In the genomic region with DNA sequence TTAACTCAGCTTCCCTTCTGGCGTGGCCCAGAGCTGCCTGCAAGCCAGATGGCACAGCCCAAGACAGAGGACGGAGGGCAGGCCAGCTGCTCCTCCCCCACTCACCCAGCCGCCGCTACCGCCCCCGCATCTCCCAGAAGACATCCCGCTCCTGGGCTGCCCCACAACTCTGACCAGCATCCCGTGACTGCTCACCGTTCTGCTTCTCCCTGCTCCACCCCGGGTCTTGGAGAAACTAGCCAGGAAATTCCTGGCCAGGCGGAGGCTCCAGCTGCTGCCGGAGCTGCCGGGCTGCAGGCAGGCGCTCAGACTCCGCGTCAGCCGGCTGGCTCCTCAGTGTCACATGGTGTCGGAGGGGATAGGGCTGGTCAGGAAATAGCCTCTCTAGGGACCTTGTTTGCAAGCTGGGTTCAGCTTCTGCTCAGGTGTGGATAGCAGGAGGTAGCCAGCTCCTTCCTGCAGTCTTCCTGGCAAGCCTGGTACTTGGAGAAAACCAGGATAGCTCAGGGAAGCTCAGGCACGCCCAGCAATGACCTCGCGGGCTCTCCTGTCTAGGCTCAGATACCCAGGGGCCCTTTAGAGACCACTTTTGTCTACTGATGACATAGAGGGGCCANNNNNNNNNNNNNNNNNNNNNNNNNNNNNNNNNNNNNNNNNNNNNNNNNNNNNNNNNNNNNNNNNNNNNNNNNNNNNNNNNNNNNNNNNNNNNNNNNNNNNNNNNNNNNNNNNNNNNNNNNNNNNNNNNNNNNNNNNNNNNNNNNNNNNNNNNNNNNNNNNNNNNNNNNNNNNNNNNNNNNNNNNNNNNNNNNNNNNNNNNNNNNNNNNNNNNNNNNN, we compare ENCODE assay signal across 8 mouse cellular contexts. TPM values are rescaled to one million over a fixed set of nuclear protein-coding genes. Genes with fewer than 3 reads are reported as not detected.
A peak's percentile ranks its signal among the peaks of the same experiment; 100 is the strongest.
DNase-seq lines count a peak whose midpoint lies in the region; ATAC-seq and TF ChIP-seq lines count a peak whose summit lies in the region.

A gene (minus strand): TSS at position 505 of the 834 bp plus-strand sequence.

- DNase-seq in G1E (ENCODE audit: low spot score): peak; percentile 41
- DNase-seq in cerebellum, adult 9-10 months: peak; percentile 32
- DNase-seq in frontal cortex, postnatal 10 days (ENCODE audit: low spot score in 2 of 2): peak; percentile 65 to 80
- DNase-seq in hindbrain, embryonic 11.5 days (ENCODE audit: low spot score): peak; percentile 78
- DNase-seq in layer of hippocampus, adult 9-10 months (ENCODE audit: low spot score): peak; percentile 20
- peak; percentile 87 for DNase-seq in lung, embryonic 14.5 days
- peak; percentile 74 for DNase-seq in ovary, adult 18-20 months (ENCODE audit: low spot score)
- DNase-seq in thymus, adult 18-20 months: peak; percentile 58 to 64

- peaks cover 18% of the 10 kb centered on the region for H3K4me1 ChIP-seq in G1E (ENCODE audit: insufficient read depth, low read depth, low read length)
- 0 out of 2 replicates have a peak, but pooled peaks cover 7% of the 10 kb centered on the region for H3K4me1 ChIP-seq in hindbrain, embryonic 11.5 days (replicated peaks; ENCODE audit: control insufficient read depth, insufficient read depth, low read length)
- H3K4me1 ChIP-seq in lung, embryonic 14.5 days (ENCODE audit: insufficient read depth): peaks cover 4% of the 10 kb centered on the region; the same call in 1 of the 2 replicates

- no peaks in the 10 kb centered on the region for H3K9me3 ChIP-seq in G1E (replicated peaks)
- H3K9me3 ChIP-seq in hindbrain, embryonic 11.5 days (ENCODE audit: control insufficient read depth, low read length): no peaks in the 10 kb centered on the region
- no peaks in the 10 kb centered on the region for H3K9me3 ChIP-seq in lung, embryonic 14.5 days (ENCODE audit: low read depth, low read length)

- WGBS in hindbrain, embryonic 11.5 days: 4% methylated on average over 15 of the region's 21 CpGs
- WGBS in lung, embryonic 14.5 days: 3% methylated on average over 21 of the region's 21 CpGs

- H3K36me3 ChIP-seq in G1E (replicated peaks): no peaks in the 10 kb centered on the region
- H3K36me3 ChIP-seq in hindbrain, embryonic 11.5 days (ENCODE audit: control insufficient read depth, insufficient read depth, low read length): no peaks in the 10 kb centered on the region
- no peaks in the 10 kb centered on the region for H3K36me3 ChIP-seq in lung, embryonic 14.5 days (ENCODE audit: insufficient read depth)

- H3K27me3 ChIP-seq in G1E (ENCODE audit: insufficient read depth, low read length): peaks cover 42% of the 10 kb centered on the region
- no peaks in the 10 kb centered on the region for H3K27me3 ChIP-seq in hindbrain, embryonic 11.5 days (ENCODE audit: control insufficient read depth, insufficient read depth, low read length)
- H3K27me3 ChIP-seq in lung, embryonic 14.5 days (ENCODE audit: insufficient read depth, low read length): no peaks in the 10 kb centered on the region

- H3K4me3 ChIP-seq in G1E (ENCODE audit: low read depth, low read length): no peak within 1 kb of the TSS; the same call in 1 of the 2 replicates
- H3K4me3 ChIP-seq in hindbrain, embryonic 11.5 days (ENCODE audit: low read depth, low read length): peak within 1 kb of the TSS; percentile 36
- H3K4me3 ChIP-seq in lung, embryonic 14.5 days (ENCODE audit: low read depth, low read length): peak within 1 kb of the TSS; percentile 38

- peak within 1 kb of the TSS; percentile 67 for H3K27ac ChIP-seq in hindbrain, embryonic 11.5 days (ENCODE audit: low read depth, low read length)
- peak within 1 kb of the TSS; percentile 42; the same call in 1 of the 2 replicates for H3K27ac ChIP-seq in lung, embryonic 14.5 days (ENCODE audit: low read depth)

- H3K4me2 ChIP-seq in hindbrain, embryonic 11.5 days (replicated peaks; ENCODE audit: low read depth, low read length): peak within 1 kb of the TSS; percentile 67
- peak within 1 kb of the TSS; percentile 65 for H3K4me2 ChIP-seq in lung, embryonic 14.5 days

- peak within 1 kb of the TSS; percentile 59 for H3K9ac ChIP-seq in hindbrain, embryonic 11.5 days (ENCODE audit: low read depth, low read length)
- peak within 1 kb of the TSS; percentile 37 for H3K9ac ChIP-seq in lung, embryonic 14.5 days

- no peak for TF ChIP-seq CTCF in G1E (IDR thresholded peaks at IDR 0.05; ENCODE audit: low read depth, low read length)
- no peak for TF ChIP-seq CTCF in lung, embryonic 14.5 days (IDR thresholded peaks at IDR 0.05; ENCODE audit: low read depth)

- ATAC-seq in G1E (ENCODE audit: extremely low read depth, insufficient number of reproducible peaks, low FRiP score, poor library complexity, severe bottlenecking): no peak
- ATAC-seq in hindbrain, embryonic 11.5 days (ENCODE audit: low FRiP score): peak; percentile 94
- ATAC-seq in lung, embryonic 14.5 days (ENCODE audit: insufficient read depth): peak; percentile 94

RNA-seq across cellular contexts. Expression of the gene that starts here (rescaled TPM):
- total RNA-seq in G1E (2014; fragmentation: Nextera tagmentation): not detected in 2 replicates
- under 0.01 TPM in 1 of 2 replicates, not detected in the other for total RNA-seq in G1E (2017)
- polyA plus RNA-seq in G1E (2012): not detected in 2 replicates
- 3.0 and 3.2 TPM in 2 replicates for polyA plus RNA-seq in hindbrain, embryonic 11.5 days (2014; fragmentation: Nextera tagmentation; extraction: Ambion mirVana)
- 1.5 and 1.9 TPM in 2 replicates for polyA plus RNA-seq in lung, embryonic 14.5 days (2014; fragmentation: Nextera tagmentation; extraction: Ambion mirVana)

Comparison
In these comparisons a context has a peak if more than half of its experiments do, and no peak if none do; other contexts are left out.
1. Peak in DNase-seq in G1E; RNA of the gene not detected or under 1 TPM.
2. DNase-seq: peak in every context shown above with its lines; median percentile 87 in lung, embryonic 14.5 days; 78 in hindbrain, embryonic 11.5 days; 74 in ovary, adult 18-20 months; 72 in frontal cortex, postnatal 10 days; 61 in thymus, adult 18-20 months; 41 in G1E; 32 in cerebellum, adult 9-10 months; 20 in layer of hippocampus, adult 9-10 months.